Mouse (Mus musculus): Measurements from ENCODE around the gene Ltbr.
"Not testable (repeated sequence)": the region's sequence is repeated elsewhere in the genome, so short reads cannot be mapped to it uniquely, and the experiment has no call there.

Ltbr gene

DNA sequence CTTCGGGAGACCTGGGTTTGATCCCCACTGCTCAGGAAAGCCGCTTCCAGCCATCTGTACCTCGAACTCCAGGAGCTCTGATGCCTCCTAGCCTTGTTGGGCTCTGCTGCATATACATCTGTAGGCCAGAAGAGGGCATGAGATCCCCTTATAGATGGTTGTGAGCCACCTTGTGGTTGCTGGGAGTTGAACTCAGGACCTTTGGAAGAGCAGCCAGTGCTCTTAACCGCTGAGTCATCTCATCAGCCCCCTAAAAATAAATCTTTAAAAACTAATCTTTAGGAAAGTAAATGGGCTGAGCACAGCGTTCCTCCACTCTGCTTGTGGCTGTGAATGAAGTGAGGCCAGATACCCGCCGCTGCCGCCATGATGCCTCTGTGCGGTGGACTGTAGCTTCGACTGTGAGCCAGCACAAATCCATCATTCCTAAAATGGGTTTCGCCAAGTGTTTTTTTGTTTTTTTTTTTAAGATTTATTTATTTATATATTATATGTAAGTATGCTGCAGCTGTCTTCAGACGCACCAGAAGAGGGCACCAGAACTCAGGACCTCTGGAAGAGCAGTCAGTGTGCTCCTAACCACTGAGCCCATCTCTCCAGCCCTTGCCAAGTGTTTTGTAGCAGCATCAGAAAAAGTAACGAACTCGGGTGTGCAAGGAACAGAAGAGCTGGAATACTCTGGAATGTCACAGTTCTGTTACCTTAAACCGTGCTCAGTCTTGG is 38.7 kb downstream of the Ltbr start:
- in situ Hi-C loops (cut with MboI, MseI), result no loop called here

- in situ Hi-C loops (cut with MboI, MseI), result no loop called here
Measured at GRCm38 (mm10) chr6:125272228-125272785, 41.4 kb downstream of the Ltbr start.

DNA sequence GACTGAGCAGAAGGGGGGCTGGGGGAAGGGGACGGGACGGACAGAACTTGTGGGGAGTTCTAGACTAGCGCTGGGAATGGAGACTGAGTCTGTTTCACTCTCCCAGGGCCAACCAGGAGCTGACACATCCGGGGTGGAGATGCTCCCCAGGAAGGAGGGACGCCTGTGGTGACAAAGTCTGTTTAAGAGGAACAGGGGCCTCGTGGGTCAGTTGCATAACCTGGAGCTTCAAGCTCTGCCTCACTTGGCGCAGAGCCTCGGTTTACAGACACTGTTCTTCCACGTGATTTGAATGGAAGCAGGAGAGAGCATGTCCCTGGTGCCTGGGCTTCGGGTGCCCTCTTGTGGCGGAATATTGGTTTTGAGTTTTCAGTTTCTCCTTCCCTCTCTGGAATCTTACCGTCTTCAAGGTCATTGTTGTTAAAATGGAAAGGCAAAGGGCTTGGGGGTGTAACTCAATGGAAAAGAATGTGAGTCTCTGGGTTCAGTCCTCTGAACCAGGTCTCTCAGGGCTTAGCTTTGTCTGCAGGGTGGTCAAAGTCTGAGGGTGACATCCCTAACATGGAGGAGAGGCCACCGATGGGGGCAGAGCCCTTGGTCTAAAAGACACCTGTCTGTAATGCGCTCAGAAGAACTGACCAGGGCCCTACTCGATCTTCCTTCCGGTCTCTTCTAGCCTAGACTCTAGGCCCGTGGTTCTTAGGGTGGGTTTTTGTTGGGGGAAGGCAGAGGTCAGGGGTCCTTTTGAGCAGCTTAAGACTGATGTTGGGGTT is 42.0 kb downstream of the Ltbr start:
- in situ Hi-C loops (cut with MboI, MseI), result no loop called here

GRCm38 (mm10) chr6:125268799-125269198 is 44.9 kb downstream of the Ltbr start:
- in situ Hi-C loops (cut with MboI, MseI), result no loop called here

GRCm38 (mm10) chr6:125267469-125267868 is 46.2 kb downstream of the Ltbr start:
- in situ Hi-C loops (cut with MboI, MseI), result no loop called here

- in situ Hi-C loops (cut with MboI, MseI), result not testable (repeated sequence)
Measured at GRCm38 (mm10) chr6:125266600-125266999, 47.1 kb downstream of the Ltbr start.

GRCm38 (mm10) chr6:125266091-125266490 is 47.6 kb downstream of the Ltbr start:
- in situ Hi-C loops (cut with MboI, MseI), result no loop called here

DNA sequence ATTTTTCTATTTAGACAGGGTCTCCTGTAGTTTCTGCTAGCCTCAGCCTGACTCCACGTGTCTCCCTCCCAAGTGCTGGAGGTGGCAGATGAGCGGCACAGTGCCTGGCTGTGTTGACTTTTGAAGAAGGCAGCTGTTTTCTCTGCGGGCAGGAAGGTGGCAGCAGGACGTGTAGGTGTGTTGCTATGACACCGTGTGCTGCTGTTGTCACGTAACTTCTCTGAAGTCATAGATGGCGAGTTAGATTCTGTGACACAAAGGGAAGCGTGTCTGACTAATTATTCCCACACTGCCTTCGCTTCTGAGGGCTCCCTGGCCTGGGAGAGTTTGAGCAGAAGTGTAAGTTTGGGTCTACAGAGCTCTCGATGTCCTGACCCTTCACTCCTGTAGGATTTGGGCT is 48.4 kb downstream of the Ltbr start:
- in situ Hi-C loops (cut with MboI, MseI), result no loop called here

DNA sequence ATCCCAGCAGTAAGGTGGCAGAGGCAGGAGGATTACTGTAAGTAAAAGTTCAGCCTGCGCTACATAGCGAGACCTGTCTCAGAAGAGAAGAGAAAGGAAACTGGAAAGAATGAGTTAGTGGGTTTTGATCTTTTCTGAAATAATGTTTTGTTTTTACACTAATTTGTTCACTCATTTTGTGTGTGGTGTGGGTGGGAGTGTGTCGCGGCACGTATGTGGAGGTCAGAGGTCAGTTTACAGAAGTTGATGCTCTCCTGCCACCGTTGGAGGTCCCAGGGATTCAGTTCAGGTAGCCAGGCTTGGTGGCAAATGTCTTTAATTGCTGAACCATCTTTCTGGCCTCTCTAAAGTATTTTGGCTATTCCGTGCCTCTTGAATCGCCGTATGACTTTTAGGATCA is 49.5 kb downstream of the Ltbr start:
- in situ Hi-C loops (cut with MboI, MseI), result loop anchor here (5.0 kb wide), 1 partner anchor 37 kb away; no protein-coding TSS in a partner anchor

GRCm38 (mm10) chr6:125260006-125260555 is 53.6 kb downstream of the Ltbr start:
- in situ Hi-C loops (cut with MboI, MseI), result loop anchor here (5.0 kb wide), 1 partner anchor 33 kb away; no protein-coding TSS in a partner anchor
